ENCODE assay signal across 27 mouse cellular contexts in genomic region chr11:33910982-33911381, GRCm38 (mm10). TPM values are rescaled to one million over a fixed set of nuclear protein-coding genes. Genes with fewer than 3 reads are reported as not detected.
DNase-seq lines count a peak whose midpoint lies in the region; ATAC-seq and TF ChIP-seq lines count a peak whose summit lies in the region.
"Had no signal": no experiment of that assay in that cellular context is flagged by ENCODE, and none has a peak within 500 bp of the region (broad histone marks: within the 10 kb centered on the region; RNA-seq: fewer than 3 reads in every experiment).

No protein-coding gene starts in this region.

- peak; percentile 74 for TF ChIP-seq EP300 in liver, embryonic 14.5 days (IDR thresholded peaks at IDR 0.05; ENCODE audit: low read depth)

- no peak for DNase-seq in hindbrain, embryonic 11.5 days (ENCODE audit: low spot score)
- peak; percentile 47 for DNase-seq in liver
- DNase-seq in liver, embryonic 14.5 days (ENCODE audit: low read depth in 3 of 3, low spot score in 3 of 3) = peak in 2 of 3 experiments; percentile 12 to 28
- peak; percentile 35 for DNase-seq in yolk sac, embryonic 10.5 days (ENCODE audit: low spot score)
- no peak for DNase-seq in left cerebral cortex, adult 18-20 months (ENCODE audit: low spot score in 2 of 2)
- DNase-seq: adrenal gland, adult 8-10 months; cerebellum, adult 18-20 months; cerebellum, postnatal 25 days; embryo, embryonic 11 days; gastrocnemius, postnatal 10 days; kidney, adult 2 months; kidney, postnatal 10 days; lung, adult 18-20 months; lung, postnatal 14 days; right cerebral cortex, adult 18-20 months; right cerebral cortex, postnatal 4 days; thymus, adult 18-20 months; thymus, postnatal 36 days had no signal

- H3K4me1 ChIP-seq in hindbrain, embryonic 11.5 days (replicated peaks; ENCODE audit: control insufficient read depth, insufficient read depth, low read length) = no peaks in the 10 kb centered on the region
- peaks cover 5% of the 10 kb centered on the region for H3K4me1 ChIP-seq in hindbrain, embryonic 12.5 days
- H3K4me1 ChIP-seq in liver, embryonic 14.5 days (replicated peaks; ENCODE audit: control insufficient read depth in 2 of 2, insufficient read depth in 2 of 2, low read length in 1 of 2) = peaks cover 0 to 4% of the 10 kb centered on the region in 2 experiments; a peak in 1 of 4 replicates
- H3K4me1 ChIP-seq: embryonic facial prominence, embryonic 15.5 days; megakaryocyte, embryonic 14.5 days had no signal

- H3K9me3 ChIP-seq in hindbrain, embryonic 11.5 days (ENCODE audit: control insufficient read depth, low read length) = no peaks in the 10 kb centered on the region
- H3K9me3 ChIP-seq in hindbrain, embryonic 12.5 days (replicated peaks) = no peaks in the 10 kb centered on the region
- H3K9me3 ChIP-seq in liver, embryonic 14.5 days (ENCODE audit: control insufficient read depth, low read length) = no peaks in the 10 kb centered on the region
- H3K9me3 ChIP-seq: embryonic facial prominence, embryonic 15.5 days had no signal

- no peak overlapping the region for H3K27ac ChIP-seq in hindbrain, embryonic 11.5 days (ENCODE audit: low read depth, low read length)
- H3K27ac ChIP-seq in hindbrain, embryonic 12.5 days = no peak overlapping the region
- H3K27ac ChIP-seq in liver, embryonic 14.5 days = no peak overlapping the region
- H3K27ac ChIP-seq: embryonic facial prominence, embryonic 15.5 days; hindbrain, embryonic 14.5 days; neural tube, embryonic 15.5 days had no signal

- no peak overlapping the region for H3K4me2 ChIP-seq in hindbrain, embryonic 11.5 days (replicated peaks; ENCODE audit: low read depth, low read length)
- H3K4me2 ChIP-seq in hindbrain, embryonic 12.5 days (replicated peaks) = no peak overlapping the region
- H3K4me2 ChIP-seq in liver, embryonic 14.5 days (ENCODE audit: low read depth) = no peak overlapping the region
- H3K4me2 ChIP-seq: embryonic facial prominence, embryonic 15.5 days; hindbrain, embryonic 14.5 days; neural tube, embryonic 15.5 days had no signal

- no peak overlapping the region for H3K4me3 ChIP-seq in hindbrain, embryonic 11.5 days (ENCODE audit: low read depth, low read length)
- no peak overlapping the region for H3K4me3 ChIP-seq in hindbrain, embryonic 12.5 days
- no peak overlapping the region for H3K4me3 ChIP-seq in liver, embryonic 14.5 days (ENCODE audit: insufficient read depth in 1 of 2, low read depth in 2 of 2, low read length in 2 of 2)
- H3K4me3 ChIP-seq: embryonic facial prominence, embryonic 15.5 days; megakaryocyte, embryonic 14.5 days; neural tube, embryonic 15.5 days had no signal

- 40% methylated on average over 7 of the region's 7 CpGs for WGBS in hindbrain, embryonic 11.5 days
- WGBS in hindbrain, embryonic 12.5 days = 45% methylated on average over 7 of the region's 7 CpGs
- 40% methylated on average over 7 of the region's 7 CpGs for WGBS in liver, embryonic 14.5 days (ENCODE audit: insufficient replicate concordance)

- H3K36me3 ChIP-seq in hindbrain, embryonic 11.5 days (ENCODE audit: control insufficient read depth, insufficient read depth, low read length) = no peaks in the 10 kb centered on the region
- no peaks in the 10 kb centered on the region for H3K36me3 ChIP-seq in hindbrain, embryonic 12.5 days
- H3K36me3 ChIP-seq in liver, embryonic 14.5 days (replicated peaks; ENCODE audit: control insufficient read depth, insufficient read depth, low read depth) = no peaks in the 10 kb centered on the region
- H3K36me3 ChIP-seq: embryonic facial prominence, embryonic 15.5 days; neural tube, embryonic 15.5 days had no signal

- 0 out of 2 replicates have a peak, but pooled peaks have one; percentile 27 for ATAC-seq in hindbrain, embryonic 11.5 days (ENCODE audit: low FRiP score)
- ATAC-seq in hindbrain, embryonic 12.5 days (ENCODE audit: low FRiP score) = no peak
- peak; percentile 83 for ATAC-seq in liver, embryonic 14.5 days (ENCODE audit: insufficient read depth)
- no peak for ATAC-seq in erythroblast, adult 5-6 weeks (replicated peaks; ENCODE audit: low FRiP score, poor library complexity, severe bottlenecking)
- ATAC-seq: activated CD4-positive, CD25-positive, alpha-beta regulatory T cell, adult 4 months; forebrain, embryonic 16.5 days had no signal

- H3K27me3 ChIP-seq in hindbrain, embryonic 11.5 days (ENCODE audit: control insufficient read depth, insufficient read depth, low read length) = no peaks in the 10 kb centered on the region
- no peaks in the 10 kb centered on the region for H3K27me3 ChIP-seq in hindbrain, embryonic 12.5 days
- H3K27me3 ChIP-seq in liver, embryonic 14.5 days (ENCODE audit: control insufficient read depth, insufficient read depth, low read length) = no peaks in the 10 kb centered on the region
- H3K27me3 ChIP-seq: embryonic facial prominence, embryonic 15.5 days; neural tube, embryonic 15.5 days had no signal

- TF ChIP-seq CTCF in liver, embryonic 14.5 days (IDR thresholded peaks at IDR 0.05; ENCODE audit: low read depth) = no peak

- H3K9ac ChIP-seq in hindbrain, embryonic 11.5 days (ENCODE audit: low read depth, low read length) = no peak overlapping the region
- no peak overlapping the region for H3K9ac ChIP-seq in hindbrain, embryonic 12.5 days
- H3K9ac ChIP-seq in liver, embryonic 14.5 days (replicated peaks) = no peak overlapping the region
- H3K9ac ChIP-seq: embryonic facial prominence, embryonic 15.5 days; hindbrain, embryonic 14.5 days; neural tube, embryonic 15.5 days had no signal

RNA-seq across cellular contexts. Expression of gene Kcnmb1, which starts 51.8 kb away (rescaled TPM):
- polyA plus RNA-seq in hindbrain, embryonic 11.5 days (2014; fragmentation: Nextera tagmentation; extraction: Ambion mirVana) = 0.20 and 0.22 TPM in 2 replicates
- 0.55 and 0.66 TPM in 2 replicates for polyA plus RNA-seq in hindbrain, embryonic 12.5 days (2016; fragmentation: Nextera tagmentation; extraction: Ambion mirVana)
- 0.03 TPM in 2 replicates for polyA plus RNA-seq in liver, embryonic 14.5 days (2012; rRNA removed)
- 0.08 TPM in 1 of 2 replicates, not detected in the other for polyA plus RNA-seq in liver, embryonic 14.5 days (2014; fragmentation: Nextera tagmentation; extraction: Ambion mirVana)
- total RNA-seq in left cerebral cortex, adult 18-20 months (2021) = under 1 TPM; 0.21 to 0.26 TPM
- total RNA-seq in erythroblast, adult 5-6 weeks (2015; ENCODE audit: low replicate concordance) = not detected in 2 replicates
- not detected in 2 replicates for total RNA-seq in erythroblast, adult 5-6 weeks (2017; ENCODE audit: low replicate concordance)
- total RNA-seq: granulocyte monocyte progenitor cell, adult 5-6 weeks had no signal

Comparison
In these comparisons a context has a peak if more than half of its experiments do, and no peak if none do; other contexts are left out.
1. ATAC-seq: peak in hindbrain, embryonic 11.5 days (single experiment) and liver, embryonic 14.5 days (single experiment); none in hindbrain, embryonic 12.5 days (single experiment) and erythroblast, adult 5-6 weeks (single experiment).
2. DNase-seq: peak in liver (single experiment), liver, embryonic 14.5 days (2 of 3) and yolk sac, embryonic 10.5 days (single experiment); none in hindbrain, embryonic 11.5 days (single experiment) and left cerebral cortex, adult 18-20 months (0 of 2).